Mouse (Mus musculus) cortical plate, adult 2 months (tissue): ENCODE results near the gene Fuca1.

Source experiments
- CTCF ChIP-seq: fragments of 200-500 bp; IDR thresholded peaks from 2 replicates; pipeline ENCODE4 v1.5.1; 2011; ENCODE audit warnings: mild to moderate bottlenecking, control low read depth, low read length; ENCODE audit not compliant: insufficient read depth; ENCODE audit errors: extremely low read depth
- POLR2A ChIP-seq: fragments of 200-500 bp; IDR thresholded peaks from 2 replicates; pipeline ENCODE4 v1.6.1; 2011; ENCODE audit warnings: mild to moderate bottlenecking, low read length, control low read depth; ENCODE audit not compliant: insufficient read depth; ENCODE audit errors: extremely low read depth

DNA sequence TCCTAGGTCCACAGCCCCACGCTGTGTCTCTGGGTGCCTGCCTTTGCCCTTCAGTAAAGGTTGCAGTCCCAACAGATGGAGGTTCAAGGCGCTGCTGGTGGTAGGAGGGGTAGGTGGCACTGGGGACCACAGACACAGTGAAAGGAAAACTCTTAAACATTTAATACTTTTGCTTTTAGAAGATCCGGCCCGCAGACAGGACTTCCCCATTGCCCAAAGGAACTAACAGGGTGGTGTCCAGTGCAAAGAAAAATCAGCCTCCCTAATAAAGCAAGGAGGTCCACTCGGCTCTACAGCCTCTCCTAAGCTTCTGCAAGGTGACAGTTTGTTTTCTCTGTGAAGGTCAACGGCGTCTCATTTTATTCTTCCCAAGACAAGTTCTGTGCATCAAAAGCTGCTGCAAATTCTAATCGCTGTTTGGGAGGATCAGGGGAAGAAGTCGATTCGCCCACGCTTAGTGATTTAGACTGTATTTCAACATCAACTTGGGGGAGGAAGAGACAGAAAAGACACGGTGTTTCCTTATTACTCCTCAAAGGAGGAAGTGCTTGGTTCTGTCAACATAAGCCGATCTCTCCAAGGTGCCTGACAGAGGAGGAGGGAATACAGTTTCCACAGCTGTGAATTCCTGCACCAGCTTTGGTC lies 1.8 kb upstream of the Fuca1 start:
- TF ChIP-seq CTCF (no peak), POLR2A (no peak)
